Comparison of ENCODE assay signal across 23 mouse cellular contexts in the genomic region with DNA sequence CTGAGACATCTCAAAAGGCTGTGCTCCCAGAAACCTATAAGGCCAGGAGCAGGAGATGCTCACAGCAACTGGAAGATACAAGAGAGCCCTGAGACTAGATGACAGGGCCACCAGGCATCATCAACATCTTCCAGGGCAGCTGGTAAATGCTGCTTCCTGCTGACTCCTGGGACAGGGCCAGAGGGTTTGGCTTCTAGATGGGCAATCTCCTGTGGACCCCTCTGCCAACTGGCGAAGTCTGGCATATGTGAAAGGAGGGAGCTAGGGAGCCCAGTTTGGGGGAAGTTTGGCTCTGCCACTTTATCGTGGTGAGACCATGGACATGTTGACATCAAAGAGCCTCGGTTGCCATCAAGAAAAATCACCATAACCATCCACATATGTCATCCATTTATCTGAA. TPM values are rescaled to one million over a fixed set of nuclear protein-coding genes. Genes with fewer than 3 reads are reported as not detected.
DNase-seq lines count a peak whose midpoint lies in the region; ATAC-seq and TF ChIP-seq lines count a peak whose summit lies in the region.
"Had no signal": no experiment of that assay in that cellular context is flagged by ENCODE, and none has a peak within 500 bp of the region (broad histone marks: within the 10 kb centered on the region; RNA-seq: fewer than 3 reads in every experiment).

No protein-coding gene starts in this region.

- H3K27me3 ChIP-seq in hindbrain, embryonic 16.5 days (replicated peaks; ENCODE audit: control insufficient read depth, insufficient read depth, low read length): no peaks in the 10 kb centered on the region
- H3K27me3 ChIP-seq in hindbrain, embryonic 10.5 days (ENCODE audit: insufficient read depth, poor library complexity, severe bottlenecking): no peaks in the 10 kb centered on the region
- no peaks in the 10 kb centered on the region for H3K27me3 ChIP-seq in midbrain, postnatal 0 days (ENCODE audit: insufficient read depth, low read length)
- no peaks in the 10 kb centered on the region for H3K27me3 ChIP-seq in midbrain, embryonic 10.5 days (ENCODE audit: low read depth, poor library complexity, severe bottlenecking)
- H3K27me3 ChIP-seq: embryonic facial prominence, embryonic 12.5 days; embryonic facial prominence, embryonic 15.5 days had no signal

- no peaks in the 10 kb centered on the region for H3K9me3 ChIP-seq in hindbrain, embryonic 16.5 days (ENCODE audit: control insufficient read depth, low read length)
- no peaks in the 10 kb centered on the region for H3K9me3 ChIP-seq in hindbrain, embryonic 10.5 days
- no peaks in the 10 kb centered on the region for H3K9me3 ChIP-seq in midbrain, postnatal 0 days (ENCODE audit: low read length)
- no peaks in the 10 kb centered on the region for H3K9me3 ChIP-seq in midbrain, embryonic 10.5 days (replicated peaks)
- H3K9me3 ChIP-seq: embryonic facial prominence, embryonic 12.5 days; embryonic facial prominence, embryonic 15.5 days had no signal

- no peak overlapping the region for H3K4me3 ChIP-seq in hindbrain, embryonic 16.5 days (ENCODE audit: low read length)
- H3K4me3 ChIP-seq in hindbrain, embryonic 10.5 days: no peak overlapping the region
- H3K4me3 ChIP-seq in midbrain, postnatal 0 days (ENCODE audit: low read depth, low read length): no peak overlapping the region
- H3K4me3 ChIP-seq in midbrain, embryonic 10.5 days: no peak overlapping the region
- H3K4me3 ChIP-seq: embryonic facial prominence, embryonic 12.5 days; embryonic facial prominence, embryonic 15.5 days; gastrocnemius, adult 2 months had no signal

- peak; percentile 67 for ATAC-seq in hindbrain, embryonic 16.5 days
- ATAC-seq in midbrain, postnatal 0 days (ENCODE audit: low FRiP score): no peak
- ATAC-seq: activated CD4-positive, CD25-positive, alpha-beta regulatory T cell, adult 4 months; forebrain, embryonic 14.5 days; forebrain, postnatal 0 days; inflammation-experienced regulatory T-cells, adult 6 months; intestine, embryonic 16.5 days had no signal

- H3K36me3 ChIP-seq in hindbrain, embryonic 16.5 days (ENCODE audit: control insufficient read depth, insufficient read depth, low read length): no peaks in the 10 kb centered on the region
- H3K36me3 ChIP-seq in hindbrain, embryonic 10.5 days: no peaks in the 10 kb centered on the region
- H3K36me3 ChIP-seq in midbrain, postnatal 0 days (ENCODE audit: insufficient read depth, low read length): no peaks in the 10 kb centered on the region
- H3K36me3 ChIP-seq in midbrain, embryonic 10.5 days: no peaks in the 10 kb centered on the region
- H3K36me3 ChIP-seq: embryonic facial prominence, embryonic 12.5 days; embryonic facial prominence, embryonic 15.5 days had no signal

- H3K9ac ChIP-seq in hindbrain, embryonic 16.5 days (ENCODE audit: low read depth, low read length): no peak overlapping the region
- H3K9ac ChIP-seq in midbrain, postnatal 0 days (replicated peaks; ENCODE audit: low read length, poor library complexity, severe bottlenecking): no peak overlapping the region
- H3K9ac ChIP-seq: embryonic facial prominence, embryonic 12.5 days; embryonic facial prominence, embryonic 15.5 days; forebrain, postnatal 0 days had no signal

- H3K4me2 ChIP-seq in hindbrain, embryonic 16.5 days (ENCODE audit: low read length): no peak overlapping the region
- no peak overlapping the region for H3K4me2 ChIP-seq in midbrain, postnatal 0 days (ENCODE audit: low read depth, low read length, poor library complexity, severe bottlenecking)
- H3K4me2 ChIP-seq: embryonic facial prominence, embryonic 12.5 days; embryonic facial prominence, embryonic 15.5 days; heart, embryonic 11.5 days had no signal

- TF ChIP-seq CTCF in midbrain, postnatal 0 days (IDR thresholded peaks at IDR 0.05): no peak

- WGBS in hindbrain, embryonic 16.5 days: 71% methylated on average over 3 of the region's 3 CpGs
- 87% methylated on average over 3 of the region's 3 CpGs for WGBS in hindbrain, embryonic 10.5 days
- WGBS in midbrain, postnatal 0 days: 82% methylated on average over 3 of the region's 3 CpGs
- 94% methylated on average over 3 of the region's 3 CpGs for WGBS in midbrain, embryonic 10.5 days

- H3K27ac ChIP-seq in hindbrain, embryonic 16.5 days (ENCODE audit: low read depth, low read length): no peak overlapping the region
- H3K27ac ChIP-seq in hindbrain, embryonic 10.5 days: no peak overlapping the region
- no peak overlapping the region for H3K27ac ChIP-seq in midbrain, postnatal 0 days (ENCODE audit: low read depth, low read length)
- H3K27ac ChIP-seq in midbrain, embryonic 10.5 days (replicated peaks): no peak overlapping the region
- H3K27ac ChIP-seq: embryonic facial prominence, embryonic 12.5 days; embryonic facial prominence, embryonic 15.5 days; gastrocnemius, adult 2 months had no signal

- H3K4me1 ChIP-seq in hindbrain, embryonic 16.5 days (ENCODE audit: control insufficient read depth, insufficient read depth, low read depth, low read length): no peaks in the 10 kb centered on the region
- H3K4me1 ChIP-seq in hindbrain, embryonic 10.5 days (replicated peaks): peaks cover 9% of the 10 kb centered on the region
- H3K4me1 ChIP-seq in midbrain, postnatal 0 days (ENCODE audit: insufficient read depth, low read length): no peaks in the 10 kb centered on the region; the same call in 1 of the 2 replicates
- H3K4me1 ChIP-seq in midbrain, embryonic 10.5 days: peaks cover 11% of the 10 kb centered on the region
- H3K4me1 ChIP-seq: embryonic facial prominence, embryonic 12.5 days had no signal

- peak; percentile 2 for DNase-seq in cerebellum, adult 11-12 months
- no peak for DNase-seq in cerebellum, postnatal 36 days
- DNase-seq in cerebellum, postnatal 4 days (ENCODE audit: low spot score in 2 of 2): peak; percentile 30 to 80
- DNase-seq in cerebellum, adult 11 months: no peak
- DNase-seq in hindbrain, embryonic 10.5 days (ENCODE audit: low spot score): no peak
- peak; percentile 77 for DNase-seq in midbrain, postnatal 0 days (ENCODE audit: low spot score)
- DNase-seq in midbrain, embryonic 10.5 days (ENCODE audit: low spot score): no peak
- DNase-seq: adrenal gland, postnatal 10 days; adrenal gland, postnatal 36 days; cerebellum, adult 8-10 months; forebrain, postnatal 0 days; gastrocnemius, adult 2 months; gastrocnemius, postnatal 14 days; heart, adult 11 months; kidney, adult 2 months had no signal

RNA-seq across cellular contexts. Expression of a gene that starts 57.2 kb away (rescaled TPM):
- polyA plus RNA-seq in hindbrain, embryonic 16.5 days (2015; fragmentation: Nextera tagmentation; extraction: Ambion mirVana): 25.4 and 25.7 TPM in 2 replicates
- 5.6 and 8.4 TPM in 2 replicates for polyA plus RNA-seq in hindbrain, embryonic 10.5 days (2016; fragmentation: Nextera tagmentation; extraction: Ambion mirVana)
- 47.4 and 47.6 TPM in 2 replicates for total RNA-seq in midbrain, postnatal 0 days (2014; rRNA removed)
- polyA plus RNA-seq in midbrain, postnatal 0 days (2015; fragmentation: Nextera tagmentation; extraction: Ambion mirVana): 17.1 and 18.9 TPM in 2 replicates
- polyA plus RNA-seq in midbrain, embryonic 10.5 days (2016; fragmentation: Nextera tagmentation; extraction: Ambion mirVana): 4.7 and 6.0 TPM in 2 replicates

Comparison
In these comparisons a context has a peak if more than half of its experiments do, and no peak if none do; other contexts are left out.
1. DNase-seq: peak in cerebellum, adult 11-12 months (single experiment), cerebellum, postnatal 4 days (2 of 2) and midbrain, postnatal 0 days (single experiment); none in cerebellum, postnatal 36 days (0 of 2), cerebellum, adult 11 months (single experiment), hindbrain, embryonic 10.5 days (single experiment) and midbrain, embryonic 10.5 days (single experiment).